ENCODE assay signal across 19 mouse cellular contexts in genomic region chr11:36280533-36280932, GRCm38 (mm10).
"Had no signal": no experiment of that assay in that cellular context is flagged by ENCODE, and none has a peak within 500 bp of the region (broad histone marks: within the 10 kb centered on the region; RNA-seq: fewer than 3 reads in every experiment).

No protein-coding gene starts in this region.

- H3K4me2 ChIP-seq: intestine, embryonic 15.5 days; limb, embryonic 12.5 days; limb, embryonic 15.5 days; lung, embryonic 15.5 days had no signal

- ATAC-seq: intestine, embryonic 15.5 days had no signal

- H3K36me3 ChIP-seq: intestine, embryonic 15.5 days; limb, embryonic 12.5 days; limb, embryonic 15.5 days; lung, embryonic 15.5 days; midbrain, embryonic 10.5 days had no signal

- H3K27ac ChIP-seq: intestine, embryonic 15.5 days; limb, embryonic 12.5 days; limb, embryonic 15.5 days; lung, embryonic 15.5 days; midbrain, embryonic 10.5 days; stomach, postnatal 0 days had no signal

- H3K9ac ChIP-seq: intestine, embryonic 15.5 days; limb, embryonic 12.5 days; limb, embryonic 15.5 days; lung, embryonic 15.5 days had no signal

- DNase-seq: kidney, adult 18-20 months; kidney, adult 9 months; kidney, postnatal 14 days; kidney, postnatal 4 days; left cerebral cortex, postnatal 4 days; lung, adult 18-20 months; lung, postnatal 10 days; lung, postnatal 36 days; midbrain, embryonic 14.5 days; thymus, adult 2 months; thymus, postnatal 14 days; thymus, postnatal 4 days had no signal

- H3K4me3 ChIP-seq: intestine, embryonic 15.5 days; limb, embryonic 12.5 days; limb, embryonic 15.5 days; lung, embryonic 15.5 days; megakaryocyte, embryonic 14.5 days; midbrain, embryonic 10.5 days had no signal

- H3K9me3 ChIP-seq: intestine, embryonic 15.5 days; limb, embryonic 12.5 days; limb, embryonic 15.5 days; lung, embryonic 15.5 days; midbrain, embryonic 10.5 days had no signal

- H3K27me3 ChIP-seq: intestine, embryonic 15.5 days; limb, embryonic 12.5 days; limb, embryonic 15.5 days; megakaryocyte, embryonic 14.5 days had no signal

- H3K4me1 ChIP-seq: megakaryocyte, embryonic 14.5 days had no signal
